Mouse (Mus musculus) B cell, adult 2 months (primary cell): ENCODE measurements around the gene Gm20916.
"Not testable (repeated sequence)": the region's sequence is repeated elsewhere in the genome, so short reads cannot be mapped to it uniquely, and the experiment has no call there.

Experiments used
- DNase-seq, 2 experiments: peaks; one replicate each; pipeline ENCODE4 v3.0.0; 2022

Gm20916 gene

GRCm38 (mm10) chrY:79319265-79319664 lies at the start of gene Gm20916:
TSS of gene Gm20916 (plus strand) at chrY:79319565.
- DNase-seq: not testable (repeated sequence)
